Mouse (Mus musculus): ENCODE data around the gene Cln5. TPM values are rescaled to one million over a fixed set of nuclear protein-coding genes. Genes with fewer than 3 reads are reported as not detected.

The Cln5 gene
- polyA plus RNA-seq, 1 experiment from 2014 or later: 17.1 TPM

DNA sequence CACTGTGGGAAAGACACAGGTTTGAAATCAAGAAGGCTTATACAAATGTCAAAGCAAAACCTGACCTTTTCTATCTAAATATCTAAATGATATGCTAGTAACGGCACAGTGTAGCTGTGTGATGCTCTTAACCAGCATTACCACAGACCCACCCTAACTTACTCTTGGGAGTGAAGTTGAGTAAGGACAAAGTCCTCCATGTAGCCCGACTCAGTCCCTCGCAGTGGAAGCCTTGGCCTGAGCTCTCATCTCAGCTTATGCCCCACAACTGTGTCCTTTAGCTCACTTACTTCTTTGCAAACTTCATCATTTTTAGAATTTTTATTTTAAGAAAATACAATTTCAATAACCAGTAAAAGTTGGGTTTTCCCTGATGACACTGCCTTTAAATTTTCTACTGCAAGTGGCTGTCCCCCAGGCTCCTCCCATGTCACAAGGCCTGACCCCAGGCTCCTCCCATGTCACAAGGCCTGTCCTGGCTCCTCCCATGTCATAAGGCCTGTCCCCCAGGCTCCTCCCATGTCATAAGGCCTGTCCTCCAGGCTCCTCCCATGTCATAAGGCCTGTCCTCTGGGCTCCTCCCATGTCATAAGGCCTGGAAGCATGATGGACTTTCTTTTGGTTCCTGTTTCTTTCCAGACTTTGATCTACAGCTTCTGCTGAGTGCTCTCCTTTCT is 45.1 kb downstream of the Cln5 start:
- ATAC-seq: peak; percentile 96
- H3K9ac ChIP-seq (ENCODE audit: low read depth, low read length): no peak overlapping the region
- no peak for TF ChIP-seq CTCF (IDR thresholded peaks at IDR 0.05; ENCODE audit: low read depth)

GRCm38 (mm10) chr14:103125756-103126155 is 55.7 kb downstream of the Cln5 start:
- no peaks in the 10 kb centered on the region for H3K4me1 ChIP-seq (replicated peaks; ENCODE audit: control insufficient read depth, insufficient read depth, low read length)
- 82% methylated on average over 6 of the region's 6 CpGs for WGBS
- no peak overlapping the region for H3K9ac ChIP-seq (ENCODE audit: low read depth, low read length)
- no peak for TF ChIP-seq CTCF (IDR thresholded peaks at IDR 0.05; ENCODE audit: low read depth)
- H3K4me3 ChIP-seq (ENCODE audit: low read depth, low read length): no peak overlapping the region
- peaks cover 46% of the 10 kb centered on the region for H3K36me3 ChIP-seq (ENCODE audit: control insufficient read depth, insufficient read depth)
- no peak overlapping the region for H3K4me2 ChIP-seq (replicated peaks; ENCODE audit: low read depth)
- H3K27ac ChIP-seq (ENCODE audit: low read depth, low read length): no peak overlapping the region
- ATAC-seq: no peak
- no peaks in the 10 kb centered on the region for H3K9me3 ChIP-seq (ENCODE audit: control insufficient read depth)
- H3K27me3 ChIP-seq (replicated peaks; ENCODE audit: control insufficient read depth, insufficient read depth, low read length): no peaks in the 10 kb centered on the region

More for the DNA sequence above, 45.1 kb downstream of the Cln5 start:
- no peaks in the 10 kb centered on the region for H3K4me1 ChIP-seq (replicated peaks; ENCODE audit: control insufficient read depth, insufficient read depth, low read length)
- no peak overlapping the region for H3K4me2 ChIP-seq (replicated peaks; ENCODE audit: low read depth)
- H3K27me3 ChIP-seq (replicated peaks; ENCODE audit: control insufficient read depth, insufficient read depth, low read length): no peaks in the 10 kb centered on the region
- H3K36me3 ChIP-seq (ENCODE audit: control insufficient read depth, insufficient read depth): peaks cover 29% of the 10 kb centered on the region
- H3K9me3 ChIP-seq (ENCODE audit: control insufficient read depth): no peaks in the 10 kb centered on the region
- WGBS: 52% methylated on average over 3 of the region's 3 CpGs
- 0 out of 2 replicates have a peak overlapping the region, but pooled peaks have one; percentile 0 for H3K27ac ChIP-seq (ENCODE audit: low read depth, low read length)
- H3K4me3 ChIP-seq (ENCODE audit: low read depth, low read length): no peak overlapping the region

Other genes with a start within 250 kb of the Cln5 start
- gene Kctd12, start 87.6 kb upstream of the Cln5 start, polyA plus RNA-seq (2015; fragmentation: Nextera tagmentation; extraction: Ambion mirVana): 6.4 and 7.0 TPM in 2 replicates
- gene Acod1, start 23.2 kb upstream of the Cln5 start, polyA plus RNA-seq (2015; fragmentation: Nextera tagmentation; extraction: Ambion mirVana): not detected in 2 replicates
- 21.7 and 22.1 TPM in 2 replicates for gene Fbxl3, start 29.4 kb downstream of the Cln5 start, polyA plus RNA-seq (2015; fragmentation: Nextera tagmentation; extraction: Ambion mirVana)

Measured in intestine, postnatal 0 days (tissue).